Mouse (Mus musculus) heart, embryonic 11.5 days (tissue): ENCODE measurements around the gene Cdkn1a. TPM values are rescaled to one million over a fixed set of nuclear protein-coding genes. Genes with fewer than 3 reads are reported as not detected.

ENCODE experiments used
- ATAC-seq: fragments of 200-750 bp; cut with Nextera tagmentation; replicated peaks from 2 replicates; pipeline ENCODE4 v1.8.0; 2017; ENCODE audit warnings: moderate library complexity; ENCODE audit not compliant: insufficient number of reproducible peaks, low FRiP score, low TSS enrichment
- H3K27ac ChIP-seq: fragments of 300-500 bp; sonication (generic); 2 replicates; pipeline ENCODE4 v1.5.1; 2014; ENCODE audit warnings: mild to moderate bottlenecking, low read depth, low read length
- H3K27me3 ChIP-seq: fragments of 300-500 bp; sonication (generic); 2 replicates; pipeline ENCODE4 v1.6.1; 2014; ENCODE audit warnings: mild to moderate bottlenecking, low read length, mixed read lengths; ENCODE audit not compliant: control insufficient read depth, insufficient read depth
- H3K36me3 ChIP-seq: fragments of 300-500 bp; sonication (generic); 2 replicates; pipeline ENCODE4 v1.6.1; 2014; ENCODE audit warnings: mild to moderate bottlenecking, low read length, moderate library complexity, mixed read lengths; ENCODE audit not compliant: control insufficient read depth, insufficient read depth
- H3K4me1 ChIP-seq: fragments of 300-500 bp; sonication (generic); 2 replicates; pipeline ENCODE4 v1.6.1; 2014; ENCODE audit warnings: low read length; ENCODE audit not compliant: control insufficient read depth, insufficient read depth
- H3K4me2 ChIP-seq: fragments of 300-500 bp; sonication (generic); 2 replicates; pipeline ENCODE4 v1.6.1; 2014; ENCODE audit warnings: mild to moderate bottlenecking, moderate library complexity
- H3K4me3 ChIP-seq: fragments of 300-500 bp; sonication (generic); 2 replicates; pipeline ENCODE4 v1.5.1; 2014; ENCODE audit warnings: low read depth, low read length
- H3K9ac ChIP-seq: fragments of 300-500 bp; sonication (generic); 2 replicates; pipeline ENCODE4 v1.6.1; 2014; ENCODE audit warnings: mild to moderate bottlenecking, low read depth, low read length, moderate library complexity
- H3K9me3 ChIP-seq: fragments of 300-500 bp; sonication (generic); replicated peaks from 2 replicates; pipeline ENCODE4 v1.6.1; 2016; ENCODE audit warnings: low read length; ENCODE audit not compliant: control insufficient read depth
- WGBS: fragments of 180-500 bp; shearing (Covaris S2); extraction: QIAGEN DNeasy Blood & Tissue Kit; methylation state at CpG from one replicate; pipeline ENCODE4 v1.1.7; 2014; ENCODE audit not compliant: insufficient replicate concordance; 5-methylcytosine and 5-hydroxymethylcytosine counted together
- polyA plus RNA-seq: library from polyadenylated mRNA; unstranded; fragments of >200 nt; fragmentation: Nextera tagmentation; extraction: Ambion mirVana; gene quantifications from 2 replicates; pipeline ENCODE4 v1.2.1, GENCODE M21; 2014

Gene Cdkn1a
- polyA plus RNA-seq, 1 experiment from 2014 or later, result 39.3 TPM

DNA sequence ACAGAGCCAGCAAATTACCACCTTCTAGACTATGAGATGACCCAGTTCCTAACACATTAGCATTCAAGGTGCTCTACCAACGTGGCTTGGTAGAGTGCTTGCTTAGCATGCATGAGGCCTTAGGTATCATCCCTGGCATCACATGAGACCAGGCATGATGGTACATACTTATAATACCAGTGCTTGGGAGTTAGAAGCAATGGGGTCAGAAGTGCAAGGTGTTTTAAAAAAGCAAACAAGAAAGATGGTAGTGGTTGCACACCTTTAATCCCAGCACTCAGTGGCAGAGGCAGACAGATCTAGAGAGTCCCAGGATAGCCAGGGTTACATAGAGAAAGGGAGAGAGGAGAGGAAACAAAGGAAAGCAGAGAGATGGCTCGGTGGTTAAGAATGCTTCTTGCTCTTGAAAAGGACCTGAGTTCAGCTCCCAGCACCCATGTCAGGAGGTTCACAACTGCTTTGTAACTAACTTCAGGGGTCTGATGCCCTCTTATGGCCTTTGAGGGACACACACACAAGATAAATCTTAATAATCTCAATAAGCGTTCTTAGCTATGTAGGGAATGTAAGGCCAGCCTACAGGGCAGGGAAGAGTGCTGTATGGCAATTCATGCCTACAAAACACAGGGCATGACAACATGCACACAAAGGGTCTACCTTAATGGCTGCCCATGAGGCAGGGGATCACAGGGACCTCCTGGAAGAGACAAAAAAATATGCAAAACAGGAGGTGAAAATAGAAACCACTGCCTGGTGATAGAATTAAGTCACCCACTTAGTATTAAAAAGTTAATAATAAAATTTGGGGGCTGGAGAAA, 42.9 kb upstream of the Cdkn1a start:
- no peaks in the 10 kb centered on the region for H3K27me3 ChIP-seq
- no peak overlapping the region for H3K4me3 ChIP-seq
- 72% methylated on average over 3 of the region's 3 CpGs for WGBS
- no peak overlapping the region for H3K27ac ChIP-seq
- ATAC-seq, result no peak
- peaks cover 36% of the 10 kb centered on the region for H3K36me3 ChIP-seq
- peaks cover 16% of the 10 kb centered on the region for H3K4me1 ChIP-seq
- H3K9me3 ChIP-seq, result no peaks in the 10 kb centered on the region
- H3K4me2 ChIP-seq, result no peak overlapping the region
- H3K9ac ChIP-seq, result no peak overlapping the region

DNA sequence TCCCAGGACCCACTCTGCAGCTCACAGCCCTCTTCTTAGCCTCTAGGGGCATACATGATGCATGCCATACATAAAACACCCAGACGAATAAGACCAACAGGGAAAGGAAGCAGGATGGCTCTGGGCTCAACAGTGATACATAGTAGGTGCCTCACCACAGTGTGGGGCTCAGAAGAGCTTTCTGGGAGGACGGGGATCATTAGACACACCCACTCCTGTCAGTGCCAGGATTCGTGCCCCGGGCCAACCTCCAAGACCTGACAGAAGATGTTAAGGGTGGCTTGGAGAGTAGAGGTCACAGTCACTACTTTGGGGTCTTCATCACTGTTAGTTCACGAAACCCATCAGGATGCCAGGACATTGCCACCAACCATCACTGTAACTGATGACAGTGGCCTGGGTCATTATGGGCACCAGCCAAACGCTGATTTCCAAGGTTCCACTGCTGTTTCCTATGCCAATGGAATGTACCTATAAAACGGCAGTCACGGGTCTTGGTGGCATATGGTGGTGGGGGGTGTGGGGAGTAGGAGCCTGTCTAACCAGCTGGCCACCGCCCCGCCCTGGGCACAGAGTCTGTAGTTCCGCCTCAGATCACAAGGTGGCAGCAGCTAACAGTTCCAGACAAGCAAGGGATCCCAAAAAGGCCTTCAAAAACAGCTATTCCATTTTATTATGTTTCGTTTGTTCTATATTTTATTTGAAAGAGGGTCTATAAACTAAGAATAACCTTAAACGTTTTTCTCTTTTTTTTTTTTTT, 41.8 kb upstream of the Cdkn1a start:
- H3K4me1 ChIP-seq, result peaks cover 19% of the 10 kb centered on the region
- no peaks in the 10 kb centered on the region for H3K9me3 ChIP-seq
- no peak overlapping the region for H3K4me2 ChIP-seq
- no peak overlapping the region for H3K4me3 ChIP-seq
- no peak overlapping the region for H3K9ac ChIP-seq
- no peak overlapping the region for H3K27ac ChIP-seq
- H3K27me3 ChIP-seq, result no peaks in the 10 kb centered on the region
- WGBS, result 22% methylated on average over 13 of the region's 13 CpGs
- H3K36me3 ChIP-seq, result peaks cover 29% of the 10 kb centered on the region
- no peak for ATAC-seq

DNA sequence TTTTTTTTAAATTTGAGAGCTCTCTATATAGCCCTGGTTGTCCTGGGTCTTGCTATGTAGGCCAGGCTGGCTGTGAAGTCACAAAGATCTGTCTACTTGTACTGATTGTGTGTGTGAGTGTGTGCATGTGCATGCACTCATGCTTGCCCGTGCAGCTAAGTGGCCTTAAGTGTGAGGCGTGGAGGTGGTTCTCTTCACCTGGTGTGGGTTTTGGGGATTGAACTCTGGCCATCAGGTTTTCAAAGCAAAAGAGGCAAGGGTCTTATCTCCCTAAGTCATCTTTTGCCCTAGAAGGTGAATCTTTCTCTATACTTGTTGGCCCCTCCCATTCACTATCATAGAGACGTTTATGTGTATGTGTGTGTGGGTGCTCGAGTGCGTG, 41.3 kb upstream of the Cdkn1a start:
- no peak overlapping the region for H3K9ac ChIP-seq
- H3K9me3 ChIP-seq, result no peaks in the 10 kb centered on the region
- no peak for ATAC-seq
- H3K4me2 ChIP-seq, result no peak overlapping the region
- no peak overlapping the region for H3K4me3 ChIP-seq
- WGBS, result 71% methylated on average over 5 of the region's 5 CpGs
- peaks cover 19% of the 10 kb centered on the region for H3K4me1 ChIP-seq
- no peak overlapping the region for H3K27ac ChIP-seq
- no peaks in the 10 kb centered on the region for H3K27me3 ChIP-seq
- peaks cover 23% of the 10 kb centered on the region for H3K36me3 ChIP-seq

DNA sequence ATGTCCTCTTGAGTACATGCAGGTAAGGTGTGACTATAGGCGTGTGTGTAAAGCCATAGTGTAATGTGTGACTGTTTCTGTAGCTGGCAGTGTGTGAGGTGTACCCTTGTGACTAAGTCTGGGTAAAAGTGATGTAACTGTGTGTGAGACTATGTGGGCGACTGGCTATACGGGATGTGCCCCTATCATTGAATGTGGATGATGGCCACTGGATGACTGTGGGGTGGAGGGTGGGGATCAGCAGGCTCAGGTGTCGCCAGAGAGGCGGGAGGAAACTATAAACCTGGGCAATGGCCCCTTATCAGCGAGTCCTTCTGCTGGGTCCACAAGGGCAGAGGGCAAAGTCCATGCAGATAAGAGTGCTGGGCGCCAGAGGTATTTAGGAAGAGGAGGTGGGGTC, 40.9 kb upstream of the Cdkn1a start:
- no peak overlapping the region for H3K27ac ChIP-seq
- H3K36me3 ChIP-seq, result peaks cover 20% of the 10 kb centered on the region
- no peak overlapping the region for H3K4me2 ChIP-seq
- H3K9ac ChIP-seq, result no peak overlapping the region
- no peaks in the 10 kb centered on the region for H3K9me3 ChIP-seq
- H3K27me3 ChIP-seq, result no peaks in the 10 kb centered on the region
- WGBS, result 59% methylated on average over 7 of the region's 7 CpGs
- ATAC-seq, result no peak
- H3K4me3 ChIP-seq, result no peak overlapping the region
- peaks cover 19% of the 10 kb centered on the region for H3K4me1 ChIP-seq

DNA sequence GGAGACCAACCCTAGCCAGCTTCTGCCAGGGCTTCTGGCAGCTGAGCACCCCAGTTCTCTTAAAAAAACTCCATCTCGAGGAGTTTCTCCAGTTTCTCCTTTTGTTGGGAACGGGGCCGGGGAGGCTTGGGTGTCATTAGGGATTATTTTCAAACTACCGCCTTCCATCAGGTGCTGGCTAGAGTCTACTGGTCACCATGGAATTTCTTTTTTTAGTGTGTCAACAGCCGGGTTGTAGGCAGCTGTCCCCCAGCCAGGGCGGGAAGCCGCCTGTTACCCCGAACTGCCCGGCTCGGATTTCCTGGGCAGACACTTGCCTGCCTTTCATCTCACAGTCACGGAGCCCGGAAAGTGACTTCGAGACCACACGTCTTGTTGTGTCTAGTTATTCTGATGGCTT, 40.0 kb upstream of the Cdkn1a start:
- ATAC-seq, result no peak
- Histone ChIP-seq H3K4me2 (peak overlapping the region; percentile 37), H3K9me3 (no peaks in the 10 kb centered on the region), H3K4me3 (no peak overlapping the region), H3K9ac (peak overlapping the region; percentile 34; the same call in 1 of the 2 replicates), H3K27me3 (no peaks in the 10 kb centered on the region), H3K4me1 (peaks cover 19% of the 10 kb centered on the region), H3K36me3 (peaks cover 11% of the 10 kb centered on the region), H3K27ac (peak overlapping the region; percentile 22; the same call in 1 of the 2 replicates)
- WGBS, result 37% methylated on average over 14 of the region's 14 CpGs

DNA sequence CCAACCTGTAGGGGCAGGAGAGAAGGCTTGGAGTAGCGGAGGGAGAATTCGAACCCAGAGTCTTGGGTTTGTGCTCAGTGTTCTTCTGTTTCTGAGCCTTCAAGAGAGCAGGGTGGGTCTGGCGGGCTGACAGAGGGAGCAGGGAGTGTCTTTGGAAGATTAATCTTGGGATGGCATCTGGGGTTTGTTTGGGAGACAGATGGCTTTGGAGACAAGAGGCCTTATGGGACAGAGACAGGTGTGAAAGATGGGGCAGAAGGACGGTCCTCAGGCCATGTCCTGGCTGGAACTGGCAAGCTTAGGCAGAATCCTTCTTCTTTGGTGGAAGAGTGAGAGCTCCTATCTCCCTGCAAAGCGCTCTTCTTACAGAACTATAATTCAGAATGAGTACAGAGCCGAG, 37.7 kb upstream of the Cdkn1a start:
- H3K36me3 ChIP-seq, result no peaks in the 10 kb centered on the region
- no peak overlapping the region for H3K27ac ChIP-seq
- H3K9me3 ChIP-seq, result no peaks in the 10 kb centered on the region
- H3K27me3 ChIP-seq, result no peaks in the 10 kb centered on the region
- H3K4me1 ChIP-seq, result peaks cover 20% of the 10 kb centered on the region
- 86% methylated on average over 6 of the region's 6 CpGs for WGBS
- ATAC-seq, result no peak
- no peak overlapping the region for H3K4me2 ChIP-seq
- no peak overlapping the region for H3K9ac ChIP-seq
- H3K4me3 ChIP-seq, result no peak overlapping the region

DNA sequence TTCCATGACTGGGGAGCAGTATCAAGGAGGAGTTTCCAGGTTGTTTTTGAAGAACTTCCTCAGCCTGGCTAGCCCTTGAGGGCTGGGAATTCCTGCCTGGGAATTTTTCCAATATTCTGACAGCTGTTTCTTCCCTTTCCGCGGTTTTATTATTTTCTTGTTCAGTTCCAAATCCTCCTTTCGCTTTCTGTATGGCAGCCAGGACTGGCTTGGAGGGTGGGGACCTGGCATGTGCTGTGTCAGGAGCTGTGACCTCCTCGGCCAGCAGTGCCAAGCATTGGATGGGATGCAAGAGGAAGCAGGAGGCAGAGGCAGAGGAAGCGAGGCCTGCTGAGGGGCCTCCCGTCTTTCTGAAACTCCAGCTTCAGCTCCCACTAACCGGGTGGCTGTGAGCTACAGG, 36.9 kb upstream of the Cdkn1a start:
- no peak overlapping the region for H3K4me2 ChIP-seq
- H3K9ac ChIP-seq, result no peak overlapping the region
- H3K27ac ChIP-seq, result no peak overlapping the region
- H3K27me3 ChIP-seq, result no peaks in the 10 kb centered on the region
- no peaks in the 10 kb centered on the region for H3K9me3 ChIP-seq
- no peak overlapping the region for H3K4me3 ChIP-seq
- ATAC-seq, result no peak
- no peaks in the 10 kb centered on the region for H3K36me3 ChIP-seq
- peaks cover 27% of the 10 kb centered on the region for H3K4me1 ChIP-seq
- 72% methylated on average over 7 of the region's 7 CpGs for WGBS

DNA sequence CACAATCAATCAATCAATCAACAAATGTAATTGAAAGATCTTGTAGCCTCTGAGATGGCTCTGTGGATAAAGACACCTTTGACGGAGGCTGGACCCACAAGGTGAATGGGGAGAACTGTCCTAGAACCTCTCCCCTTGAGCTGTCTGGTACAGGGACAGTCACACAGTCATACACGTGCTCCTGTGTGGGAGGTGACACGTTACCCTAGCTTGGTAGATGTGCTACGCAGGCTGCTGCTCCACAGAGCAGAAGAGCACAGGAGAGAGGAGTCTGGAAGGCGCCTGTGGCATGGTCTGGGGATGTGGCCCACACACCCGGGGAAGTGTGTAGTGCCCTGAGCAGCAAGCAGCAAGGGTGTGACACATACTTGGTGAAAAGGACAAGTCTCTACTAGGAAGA, 36.3 kb upstream of the Cdkn1a start:
- Histone ChIP-seq H3K27me3 (no peaks in the 10 kb centered on the region), H3K9me3 (no peaks in the 10 kb centered on the region), H3K27ac (no peak overlapping the region), H3K4me2 (no peak overlapping the region), H3K9ac (no peak overlapping the region), H3K4me1 (peaks cover 32% of the 10 kb centered on the region), H3K36me3 (no peaks in the 10 kb centered on the region), H3K4me3 (no peak overlapping the region)
- ATAC-seq, result no peak
- WGBS, result 68% methylated on average over 6 of the region's 6 CpGs
